9 mouse cellular contexts compared by ENCODE assay signal in genomic region chr2:156838839-156839238, GRCm38 (mm10). TPM values are rescaled to one million over a fixed set of nuclear protein-coding genes. Genes with fewer than 3 reads are reported as not detected.
DNase-seq lines count a peak whose midpoint lies in the region; ATAC-seq lines count a peak whose summit lies in the region.
"Had no signal": no experiment of that assay in that cellular context is flagged by ENCODE, and none has a peak within 500 bp of the region (broad histone marks: within the 10 kb centered on the region; RNA-seq: fewer than 3 reads in every experiment).

No protein-coding gene starts in this region.

- 45% methylated on average over 6 of the region's 6 CpGs for WGBS in lung, embryonic 15.5 days
- 59% methylated on average over 6 of the region's 6 CpGs for WGBS in forebrain, embryonic 13.5 days
- 62% methylated on average over 6 of the region's 6 CpGs for WGBS in limb, embryonic 13.5 days
- WGBS in stomach, embryonic 15.5 days, result 62% methylated on average over 6 of the region's 6 CpGs

- H3K27ac ChIP-seq in lung, embryonic 15.5 days, result peak overlapping the region; percentile 97
- peak overlapping the region; percentile 82; the same call in 1 of the 2 replicates for H3K27ac ChIP-seq in forebrain, embryonic 13.5 days
- peak overlapping the region; percentile 87 for H3K27ac ChIP-seq in limb, embryonic 13.5 days
- H3K27ac ChIP-seq in stomach, embryonic 15.5 days, result peak overlapping the region; percentile 95

- no peaks in the 10 kb centered on the region for H3K9me3 ChIP-seq in lung, embryonic 15.5 days
- no peaks in the 10 kb centered on the region for H3K9me3 ChIP-seq in forebrain, embryonic 13.5 days (replicated peaks)
- no peaks in the 10 kb centered on the region for H3K9me3 ChIP-seq in limb, embryonic 13.5 days
- H3K9me3 ChIP-seq in stomach, embryonic 15.5 days, result no peaks in the 10 kb centered on the region

- no peaks in the 10 kb centered on the region for H3K27me3 ChIP-seq in lung, embryonic 15.5 days
- no peaks in the 10 kb centered on the region for H3K27me3 ChIP-seq in forebrain, embryonic 13.5 days
- no peaks in the 10 kb centered on the region for H3K27me3 ChIP-seq in limb, embryonic 13.5 days
- no peaks in the 10 kb centered on the region for H3K27me3 ChIP-seq in stomach, embryonic 15.5 days (replicated peaks)

- peak overlapping the region; percentile 95 for H3K4me3 ChIP-seq in lung, embryonic 15.5 days
- peak overlapping the region; percentile 57 for H3K4me3 ChIP-seq in forebrain, embryonic 13.5 days
- H3K4me3 ChIP-seq in limb, embryonic 13.5 days, result peak overlapping the region; percentile 91
- H3K4me3 ChIP-seq in stomach, embryonic 15.5 days (replicated peaks), result peak overlapping the region; percentile 83

- peak overlapping the region; percentile 73 for H3K4me2 ChIP-seq in lung, embryonic 15.5 days
- peak overlapping the region; percentile 83 for H3K4me2 ChIP-seq in forebrain, embryonic 13.5 days
- peak overlapping the region; percentile 87 for H3K4me2 ChIP-seq in limb, embryonic 13.5 days (replicated peaks)
- peak overlapping the region; percentile 87 for H3K4me2 ChIP-seq in stomach, embryonic 15.5 days

- peak overlapping the region; percentile 47 for H3K9ac ChIP-seq in lung, embryonic 15.5 days
- H3K9ac ChIP-seq in forebrain, embryonic 13.5 days, result no peak overlapping the region; the same call in 1 of the 2 replicates
- peak overlapping the region; percentile 68 for H3K9ac ChIP-seq in limb, embryonic 13.5 days
- H3K9ac ChIP-seq in stomach, embryonic 15.5 days, result no peak overlapping the region

- H3K36me3 ChIP-seq in lung, embryonic 15.5 days, result peaks cover 27% of the 10 kb centered on the region
- peaks cover 19% of the 10 kb centered on the region for H3K36me3 ChIP-seq in forebrain, embryonic 13.5 days (ENCODE audit: poor library complexity, severe bottlenecking)
- peaks cover 40% of the 10 kb centered on the region for H3K36me3 ChIP-seq in limb, embryonic 13.5 days
- H3K36me3 ChIP-seq in stomach, embryonic 15.5 days, result peaks cover 15% of the 10 kb centered on the region

- no peak for DNase-seq in lung, postnatal 10 days
- no peak for DNase-seq in thymus, postnatal 14 days
- DNase-seq: kidney, postnatal 25 days; right cerebral cortex, adult 18-20 months had no signal

- no peak for ATAC-seq in lung, embryonic 15.5 days (ENCODE audit: borderline replicate concordance, extremely low read depth, low FRiP score, low TSS enrichment)
- ATAC-seq in forebrain, embryonic 13.5 days, result no peak
- ATAC-seq in limb, embryonic 13.5 days (ENCODE audit: low FRiP score, low read depth), result no peak
- no peak for ATAC-seq in stomach, embryonic 15.5 days (ENCODE audit: insufficient read depth, low FRiP score, low read depth)
- no peak for ATAC-seq in megakaryocyte, adult 5-6 weeks (ENCODE audit: poor library complexity, severe bottlenecking)

- H3K4me1 ChIP-seq in lung, embryonic 15.5 days, result peaks cover 46% of the 10 kb centered on the region
- peaks cover 44% of the 10 kb centered on the region for H3K4me1 ChIP-seq in forebrain, embryonic 13.5 days
- H3K4me1 ChIP-seq in limb, embryonic 13.5 days, result peaks cover 40% of the 10 kb centered on the region
- H3K4me1 ChIP-seq in stomach, embryonic 15.5 days, result peaks cover 32% of the 10 kb centered on the region

RNA-seq across cellular contexts. Expression of gene Tgif2, which starts 1.0 kb away (rescaled TPM):
- polyA plus RNA-seq in lung, embryonic 15.5 days (2015; fragmentation: Nextera tagmentation; extraction: Ambion mirVana), result 55.7 and 56.1 TPM in 2 replicates
- polyA plus RNA-seq in forebrain, embryonic 13.5 days (2015; fragmentation: Nextera tagmentation; extraction: Ambion mirVana), result 63.3 and 73.3 TPM in 2 replicates
- polyA plus RNA-seq in limb, embryonic 13.5 days (2015; fragmentation: Nextera tagmentation; extraction: Ambion mirVana), result 79.8 and 87.5 TPM in 2 replicates
- 41.5 and 45.9 TPM in 2 replicates for polyA plus RNA-seq in stomach, embryonic 15.5 days (2015; fragmentation: Nextera tagmentation; extraction: Ambion mirVana)
- 0.36 and 0.38 TPM in 2 replicates for total RNA-seq in megakaryocyte, adult 5-6 weeks (2015)
- total RNA-seq in megakaryocyte, adult 5-6 weeks (2017), result 0.73 TPM in 1 of 2 replicates, not detected in the other

RNA-seq across cellular contexts. Expression of gene 4930518I15Rik, which starts 18.9 kb away (rescaled TPM):
- 6.0 and 7.5 TPM in 2 replicates for polyA plus RNA-seq in lung, embryonic 15.5 days (2015; fragmentation: Nextera tagmentation; extraction: Ambion mirVana)
- 14.0 and 14.2 TPM in 2 replicates for polyA plus RNA-seq in forebrain, embryonic 13.5 days (2015; fragmentation: Nextera tagmentation; extraction: Ambion mirVana)
- polyA plus RNA-seq in limb, embryonic 13.5 days (2015; fragmentation: Nextera tagmentation; extraction: Ambion mirVana), result 13.2 and 14.9 TPM in 2 replicates
- polyA plus RNA-seq in stomach, embryonic 15.5 days (2015; fragmentation: Nextera tagmentation; extraction: Ambion mirVana), result 8.1 and 9.1 TPM in 2 replicates
- 1.4 and 2.4 TPM in 2 replicates for total RNA-seq in megakaryocyte, adult 5-6 weeks (2015)
- 1.5 and 1.9 TPM in 2 replicates for total RNA-seq in megakaryocyte, adult 5-6 weeks (2017)

RNA-seq across cellular contexts. Expression of gene Rab5if, which starts 24.1 kb away (rescaled TPM):
- 186 and 190 TPM in 2 replicates for polyA plus RNA-seq in lung, embryonic 15.5 days (2015; fragmentation: Nextera tagmentation; extraction: Ambion mirVana)
- polyA plus RNA-seq in forebrain, embryonic 13.5 days (2015; fragmentation: Nextera tagmentation; extraction: Ambion mirVana), result 151 and 168 TPM in 2 replicates
- polyA plus RNA-seq in limb, embryonic 13.5 days (2015; fragmentation: Nextera tagmentation; extraction: Ambion mirVana), result 153 and 155 TPM in 2 replicates
- 224 and 234 TPM in 2 replicates for polyA plus RNA-seq in stomach, embryonic 15.5 days (2015; fragmentation: Nextera tagmentation; extraction: Ambion mirVana)
- 356 and 374 TPM in 2 replicates for total RNA-seq in megakaryocyte, adult 5-6 weeks (2015)
- total RNA-seq in megakaryocyte, adult 5-6 weeks (2017), result 194 and 199 TPM in 2 replicates

RNA-seq across cellular contexts. Expression of gene Sla2, which starts 48.2 kb away (rescaled TPM):
- polyA plus RNA-seq in lung, embryonic 15.5 days (2015; fragmentation: Nextera tagmentation; extraction: Ambion mirVana), result 0.38 and 2.4 TPM in 2 replicates
- 0.14 and 0.25 TPM in 2 replicates for polyA plus RNA-seq in forebrain, embryonic 13.5 days (2015; fragmentation: Nextera tagmentation; extraction: Ambion mirVana)
- 0.33 and 0.36 TPM in 2 replicates for polyA plus RNA-seq in limb, embryonic 13.5 days (2015; fragmentation: Nextera tagmentation; extraction: Ambion mirVana)
- polyA plus RNA-seq in stomach, embryonic 15.5 days (2015; fragmentation: Nextera tagmentation; extraction: Ambion mirVana), result 0.34 and 0.58 TPM in 2 replicates
- 0.83 and 2.2 TPM in 2 replicates for total RNA-seq in megakaryocyte, adult 5-6 weeks (2015)
- 1.3 and 1.8 TPM in 2 replicates for total RNA-seq in megakaryocyte, adult 5-6 weeks (2017)

Comparison
In these comparisons a context has a peak if more than half of its experiments do, and no peak if none do; other contexts are left out.
1. H3K9ac ChIP-seq: peak in lung, embryonic 15.5 days (single experiment) and limb, embryonic 13.5 days (single experiment); none in forebrain, embryonic 13.5 days (single experiment) and stomach, embryonic 15.5 days (single experiment).
2. Peak in every context shown above with its lines, with median percentiles within 50 percentile points of each other: H3K27ac ChIP-seq, H3K4me2 ChIP-seq and H3K4me3 ChIP-seq.